Mouse (Mus musculus): ENCODE results near the gene Olfr1232.

GRCm38 (mm10) chr2:89329575-89329974, at the start of gene Olfr1232:
- TF ChIP-seq CTCF (IDR thresholded peaks at IDR 0.05; ENCODE audit: low read depth): no peak
- no peak for TF ChIP-seq EP300 (IDR thresholded peaks at IDR 0.05; ENCODE audit: low read depth)

All from heart, postnatal 0 days (tissue).